Mouse (Mus musculus): ENCODE results near the gene Sec1.

DNA sequence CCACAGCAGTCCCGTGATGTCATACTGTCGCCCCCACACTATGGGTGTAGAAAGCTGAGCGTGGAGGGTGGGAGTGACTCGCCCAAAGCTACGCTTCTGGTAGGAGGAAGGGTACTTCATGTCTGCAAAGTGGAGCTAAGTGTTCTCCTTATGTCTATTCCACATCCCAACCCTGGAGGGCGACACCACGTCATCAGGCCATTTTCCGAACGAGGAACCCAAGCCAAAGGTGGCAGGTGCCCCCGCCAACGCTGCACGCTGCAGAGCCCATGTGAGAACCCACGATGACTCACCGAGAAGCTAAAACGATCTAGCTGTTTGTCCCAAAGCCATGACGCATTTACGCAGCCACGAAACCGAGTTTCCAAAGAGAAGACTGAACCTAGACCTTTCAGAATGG lies 48.1 kb upstream of the Sec1 start:
- TF ChIP-seq CHD2 (IDR thresholded peaks at IDR 0.05; ENCODE audit: low read depth, low read length) (no peak), ZNF384 (IDR thresholded peaks at IDR 0.05; ENCODE audit: low read depth, low read length) (no peak)
